In the genomic region with DNA sequence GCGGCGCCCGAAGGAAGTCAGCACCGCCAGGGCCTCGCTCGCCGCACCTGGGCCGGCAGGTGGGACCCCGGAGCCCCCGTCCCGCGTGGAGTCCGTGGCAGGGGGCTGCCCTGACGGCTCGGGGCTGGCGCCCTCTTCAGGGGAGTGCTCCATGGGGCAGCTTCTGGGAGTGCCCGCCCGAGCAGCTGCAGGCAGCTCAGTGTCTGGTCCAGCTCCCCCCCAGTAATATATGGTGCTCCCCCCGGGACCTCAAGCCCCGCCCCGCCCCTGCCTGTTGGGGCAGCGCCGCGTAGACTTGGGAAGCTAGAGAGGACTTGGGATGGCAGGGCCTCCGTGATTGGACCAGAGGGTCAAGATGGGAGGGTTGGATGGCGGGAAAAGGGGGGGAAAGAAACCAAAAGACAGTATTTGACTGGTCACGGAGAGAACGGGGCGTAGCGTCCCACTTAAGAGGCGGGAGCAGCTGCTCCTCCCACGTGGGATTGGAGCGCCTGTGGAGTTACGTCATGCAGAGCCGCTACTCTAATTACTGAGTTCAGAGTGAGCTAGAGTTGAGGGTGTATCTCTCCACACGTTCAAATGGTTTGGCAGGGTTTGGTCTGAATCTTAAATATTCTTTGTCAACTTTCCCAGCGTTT, we compare ENCODE assay signal across 8 mouse cellular contexts. TPM values are rescaled to one million over a fixed set of nuclear protein-coding genes. Genes with fewer than 3 reads are reported as not detected.
DNase-seq lines count a peak whose midpoint lies in the region; ATAC-seq and TF ChIP-seq lines count a peak whose summit lies in the region.

Gene Esyt1, minus strand, starts transcription at position 201 of the 638 bp plus-strand sequence.

- no peak for TF ChIP-seq CTCF in bone marrow macrophage, adult 2 months (IDR thresholded peaks at IDR 0.05; ENCODE audit: low read depth, low read length)
- 0 out of 2 replicates have a peak, but pooled peaks have one; percentile 1 for TF ChIP-seq CTCF in embryonic fibroblast, embryonic 13.5 days (IDR thresholded peaks at IDR 0.05; ENCODE audit: borderline replicate concordance, insufficient read depth, low read length)

- peak; percentile 98 for ATAC-seq in kidney, embryonic 14.5 days (ENCODE audit: low FRiP score, low TSS enrichment)
- ATAC-seq in limb, embryonic 15.5 days (ENCODE audit: insufficient number of reproducible peaks, low FRiP score, low TSS enrichment, low read depth) = peak; percentile 99

- under 1% methylated on average over 37 of the region's 37 CpGs for WGBS in kidney, embryonic 14.5 days
- WGBS in limb, embryonic 15.5 days = under 1% methylated on average over 37 of the region's 37 CpGs

- peaks cover 7% of the 10 kb centered on the region for H3K27me3 ChIP-seq in kidney, embryonic 14.5 days (ENCODE audit: control insufficient read depth, insufficient read depth, low read length)
- H3K27me3 ChIP-seq in limb, embryonic 15.5 days = no peaks in the 10 kb centered on the region

- peak within 1 kb of the TSS; percentile 72 for H3K27ac ChIP-seq in bone marrow macrophage, adult 2 months (ENCODE audit: insufficient read depth, low read depth, low read length)
- peak within 1 kb of the TSS; percentile 58 for H3K27ac ChIP-seq in embryonic fibroblast, embryonic 13.5 days (ENCODE audit: insufficient read depth, low read length)
- peak within 1 kb of the TSS; percentile 18; the same call in 1 of the 2 replicates for H3K27ac ChIP-seq in kidney, embryonic 14.5 days (ENCODE audit: low read depth, low read length)
- peak within 1 kb of the TSS; percentile 91 for H3K27ac ChIP-seq in limb, embryonic 15.5 days

- no peaks in the 10 kb centered on the region; the same call in 1 of the 2 replicates for H3K36me3 ChIP-seq in kidney, embryonic 14.5 days (ENCODE audit: control insufficient read depth, insufficient read depth, low read length)
- H3K36me3 ChIP-seq in limb, embryonic 15.5 days = peaks cover 18% of the 10 kb centered on the region

- H3K9ac ChIP-seq in kidney, embryonic 14.5 days (ENCODE audit: low read depth, low read length) = peak within 1 kb of the TSS; percentile 61
- peak within 1 kb of the TSS; percentile 83 for H3K9ac ChIP-seq in limb, embryonic 15.5 days

- H3K4me3 ChIP-seq in bone marrow macrophage, adult 2 months (ENCODE audit: insufficient read depth, low read length) = peak within 1 kb of the TSS; percentile 83
- H3K4me3 ChIP-seq in embryonic fibroblast, embryonic 13.5 days (ENCODE audit: insufficient read depth, low read length) = peak within 1 kb of the TSS; percentile 91
- peak within 1 kb of the TSS; percentile 70 for H3K4me3 ChIP-seq in kidney, embryonic 14.5 days (ENCODE audit: low read length)
- H3K4me3 ChIP-seq in limb, embryonic 15.5 days = peak within 1 kb of the TSS; percentile 95

- DNase-seq in A20 (ENCODE audit: low read depth, low spot score) = peak; percentile 100
- peak; percentile 98 to 99 for DNase-seq in heart, adult 9 months (ENCODE audit: low spot score in 2 of 2)
- peak; percentile 87 to 94 for DNase-seq in monocyte, adult 2 months (ENCODE audit: low read depth in 1 of 2, low spot score in 2 of 2)
- DNase-seq in spleen, postnatal 4 days (ENCODE audit: low spot score in 2 of 2) = peak; percentile 90 to 93

- H3K9me3 ChIP-seq in kidney, embryonic 14.5 days (ENCODE audit: control insufficient read depth, low read length) = no peaks in the 10 kb centered on the region
- H3K9me3 ChIP-seq in limb, embryonic 15.5 days = no peaks in the 10 kb centered on the region

- TF ChIP-seq POLR2A in bone marrow macrophage, adult 2 months (IDR thresholded peaks at IDR 0.05; ENCODE audit: borderline replicate concordance, low read depth, low read length) = no peak; the same call in 1 of the 2 replicates
- TF ChIP-seq POLR2A in embryonic fibroblast, embryonic 13.5 days (IDR thresholded peaks at IDR 0.05; ENCODE audit: low read depth, low read length) = peak; percentile 95

- H3K4me1 ChIP-seq in bone marrow macrophage, adult 2 months (ENCODE audit: control insufficient read depth, insufficient read depth, low read length) = peaks cover 32% of the 10 kb centered on the region
- no peaks in the 10 kb centered on the region for H3K4me1 ChIP-seq in embryonic fibroblast, embryonic 13.5 days (ENCODE audit: control insufficient read depth, insufficient read depth, low read length)
- H3K4me1 ChIP-seq in kidney, embryonic 14.5 days (ENCODE audit: control insufficient read depth, insufficient read depth, low read length) = 0 out of 2 replicates have a peak, but pooled peaks cover 8% of the 10 kb centered on the region
- H3K4me1 ChIP-seq in limb, embryonic 15.5 days = peaks cover 20% of the 10 kb centered on the region

- peak within 1 kb of the TSS; percentile 99 for H3K4me2 ChIP-seq in kidney, embryonic 14.5 days (replicated peaks; ENCODE audit: low read depth, low read length)
- peak within 1 kb of the TSS; percentile 92 for H3K4me2 ChIP-seq in limb, embryonic 15.5 days

RNA-seq across cellular contexts. Expression of gene Esyt1, which starts in this region (rescaled TPM):
- 179 and 197 TPM in 2 replicates for polyA plus RNA-seq in bone marrow macrophage, adult 2 months (2012; ENCODE audit: insufficient read depth, insufficient read length, missing spikeins)
- polyA plus RNA-seq in embryonic fibroblast, embryonic 13.5 days (2011; ENCODE audit: insufficient read length, low read depth, missing spikeins) = 75.2 and 83.3 TPM in 2 replicates
- 9.9 and 16.1 TPM in 2 replicates for polyA plus RNA-seq in kidney, embryonic 14.5 days (2014; fragmentation: Nextera tagmentation; extraction: Ambion mirVana)
- 42.8 and 44.9 TPM in 2 replicates for polyA plus RNA-seq in limb, embryonic 15.5 days (2015; fragmentation: Nextera tagmentation; extraction: Ambion mirVana)

Comparison
In these comparisons a context has a peak if more than half of its experiments do, and no peak if none do; other contexts are left out.
1. Peak in every context shown above with its lines: DNase-seq, ATAC-seq, H3K4me3 ChIP-seq and H3K27ac ChIP-seq.
2. H3K27ac ChIP-seq: peak in every context shown above with its lines; median percentile 91 in limb, embryonic 15.5 days; 72 in bone marrow macrophage, adult 2 months; 58 in embryonic fibroblast, embryonic 13.5 days; 18 in kidney, embryonic 14.5 days.